Mouse (Mus musculus): ENCODE data around the gene Emc7.

GRCm38 (mm10) chr2:112507444-112507843 is 52.6 kb downstream of the Emc7 start:
- TF ChIP-seq POLR2A (IDR thresholded peaks at IDR 0.05; ENCODE audit: low read depth, low read length) (no peak), CTCF (IDR thresholded peaks at IDR 0.05; ENCODE audit: extremely low read depth, insufficient read length, insufficient replicate concordance, low read depth, low read length) (no peak)
